Mouse (Mus musculus) lung, embryonic 16.5 days (tissue): ENCODE measurements at regions not wholly inside any gene's neighbourhood (a gene's known extent, or its start where the extent isn't known, plus 50 kb on each side); places are given as distances from the start of the nearest gene placed in this dataset.

Experiments
- ATAC-seq: fragments of 200-750 bp; cut with Nextera tagmentation; 2 replicates; pipeline ENCODE4 v1.8.0; 2017; ENCODE audit warnings: low read depth, mild to moderate bottlenecking, moderate library complexity
- H3K27ac ChIP-seq: fragments of 300-500 bp; sonication (generic); 2 replicates; pipeline ENCODE4 v1.5.1; 2014; ENCODE audit warnings: mild to moderate bottlenecking, control low read depth, low read length
- H3K27me3 ChIP-seq: fragments of 300-500 bp; sonication (generic); 2 replicates; pipeline ENCODE4 v1.6.1; 2014; ENCODE audit warnings: low read depth, low read length, mixed read lengths; ENCODE audit not compliant: control insufficient read depth, insufficient read depth
- H3K36me3 ChIP-seq: fragments of 300-500 bp; sonication (generic); 2 replicates; pipeline ENCODE4 v1.6.1; 2014; ENCODE audit warnings: low read length; ENCODE audit not compliant: control insufficient read depth, insufficient read depth
- H3K4me1 ChIP-seq: fragments of 300-500 bp; sonication (generic); replicated peaks from 2 replicates; pipeline ENCODE4 v1.6.1; 2014; ENCODE audit warnings: low read length, mixed read lengths; ENCODE audit not compliant: control insufficient read depth, insufficient read depth
- H3K4me2 ChIP-seq: fragments of 300-500 bp; sonication (generic); 2 replicates; pipeline ENCODE4 v1.6.1; 2014; ENCODE audit warnings: low read depth, low read length, control low read depth
- H3K4me3 ChIP-seq: fragments of 300-500 bp; sonication (generic); 2 replicates; pipeline ENCODE4 v1.5.1; 2014; ENCODE audit warnings: mild to moderate bottlenecking, low read length, control low read depth
- H3K9ac ChIP-seq: fragments of 300-500 bp; sonication (generic); 2 replicates; pipeline ENCODE4 v1.6.1; 2014; ENCODE audit warnings: low read length, control low read depth
- H3K9me3 ChIP-seq: fragments of 300-500 bp; sonication (generic); 2 replicates; pipeline ENCODE4 v1.6.1; 2016; ENCODE audit warnings: low read length; ENCODE audit not compliant: control insufficient read depth
- WGBS: fragments of 180-500 bp; shearing (Covaris S2); extraction: QIAGEN DNeasy Blood & Tissue Kit; methylation state at CpG from one replicate; pipeline ENCODE4 v1.1.7; 2014; 5-methylcytosine and 5-hydroxymethylcytosine counted together

DNA sequence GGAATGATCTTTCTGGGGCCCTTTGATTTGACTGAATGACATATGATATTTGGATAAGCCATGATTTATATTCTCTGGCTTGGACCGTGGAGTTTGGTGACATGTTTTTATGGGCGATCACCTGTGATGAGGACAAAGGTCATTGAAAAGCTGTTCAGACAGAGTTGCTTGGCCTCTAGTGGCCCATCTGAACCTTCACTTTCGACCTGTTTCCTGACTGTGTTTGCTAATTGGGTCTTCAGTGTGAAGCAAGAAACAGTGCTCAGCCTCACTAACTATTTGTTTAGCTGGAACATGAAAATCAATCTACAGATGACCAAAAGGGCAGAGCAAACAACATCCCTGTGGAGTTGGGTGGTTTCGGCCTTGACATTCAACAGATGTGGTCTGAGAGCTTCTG, 357.8 kb downstream of the Stim2 start:
- no peak for ATAC-seq
- H3K9me3 ChIP-seq, result no peaks in the 10 kb centered on the region
- H3K27me3 ChIP-seq, result no peaks in the 10 kb centered on the region
- no peak overlapping the region for H3K27ac ChIP-seq
- no peak overlapping the region for H3K9ac ChIP-seq
- H3K4me2 ChIP-seq, result no peak overlapping the region
- no peaks in the 10 kb centered on the region for H3K36me3 ChIP-seq
- H3K4me1 ChIP-seq, result no peaks in the 10 kb centered on the region
- no peak overlapping the region for H3K4me3 ChIP-seq
- 39% methylated on average over 4 of the region's 4 CpGs for WGBS

DNA sequence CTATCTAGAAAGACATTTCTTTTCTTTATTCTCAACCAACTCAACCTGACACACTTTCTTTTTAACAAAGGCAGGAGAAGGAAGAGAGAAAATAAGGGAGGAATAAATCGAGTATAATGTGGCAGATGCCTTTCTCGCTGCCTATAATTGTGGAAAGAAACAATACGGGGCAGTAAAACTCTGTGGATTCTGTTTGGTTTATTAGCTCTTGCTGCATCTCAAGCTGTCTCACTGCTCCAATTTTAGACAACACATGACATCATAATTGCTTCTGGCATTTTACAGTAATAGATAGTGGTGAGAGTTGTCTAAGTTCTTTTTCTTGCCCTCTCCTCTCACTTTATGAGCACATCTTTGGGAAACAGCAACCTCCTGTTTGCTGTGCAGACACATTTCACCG, 359.2 kb downstream of the Stim2 start:
- 73% methylated on average over 4 of the region's 4 CpGs for WGBS
- no peak for ATAC-seq
- no peaks in the 10 kb centered on the region for H3K4me1 ChIP-seq

DNA sequence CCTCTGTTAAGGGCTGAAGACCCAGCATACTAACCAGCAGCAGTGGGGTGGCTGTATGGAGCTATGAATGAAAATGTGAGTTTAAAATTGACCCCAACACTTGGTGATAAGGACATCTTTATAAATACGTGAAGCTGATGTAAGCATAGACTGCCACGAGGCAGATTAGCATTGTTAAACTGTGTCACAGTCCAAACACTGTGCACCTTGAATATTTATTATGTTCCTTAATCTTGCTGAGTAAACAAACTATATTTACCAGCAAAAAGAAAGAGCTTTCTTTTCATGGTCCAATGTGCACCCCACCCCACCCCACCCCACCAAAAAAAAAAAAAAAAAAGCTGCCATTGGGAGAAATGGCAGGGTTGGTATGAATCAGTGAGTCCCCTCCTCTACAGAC, 359.9 kb downstream of the Stim2 start:
- Histone ChIP-seq H3K36me3 (no peaks in the 10 kb centered on the region), H3K9ac (no peak overlapping the region), H3K27ac (no peak overlapping the region), H3K4me2 (no peak overlapping the region), H3K27me3 (no peaks in the 10 kb centered on the region), H3K4me1 (no peaks in the 10 kb centered on the region), H3K4me3 (no peak overlapping the region), H3K9me3 (no peaks in the 10 kb centered on the region)
- 24% methylated on average over 2 of the region's 2 CpGs for WGBS
- ATAC-seq, result no peak

More for the DNA sequence above, 359.2 kb downstream of the Stim2 start:
- Histone ChIP-seq H3K4me2 (no peak overlapping the region), H3K9me3 (no peaks in the 10 kb centered on the region), H3K4me3 (no peak overlapping the region), H3K9ac (no peak overlapping the region), H3K36me3 (no peaks in the 10 kb centered on the region), H3K27me3 (no peaks in the 10 kb centered on the region), H3K27ac (no peak overlapping the region)
